Mouse (Mus musculus) megakaryocyte, embryonic 14.5 days (primary cell): ENCODE data around the gene Atf3. TPM values are rescaled to one million over a fixed set of nuclear protein-coding genes. Genes with fewer than 3 reads are reported as not detected.

Experiments
- H3K27me3 ChIP-seq: replicated peaks from 2 replicates; pipeline ENCODE3; 2012; ENCODE audit warnings: inconsistent platforms
- H3K36me3 ChIP-seq: replicated peaks from 2 replicates; pipeline ENCODE3; 2012; ENCODE audit warnings: low read length, inconsistent platforms, mixed read lengths
- H3K4me1 ChIP-seq: 2 replicates; pipeline ENCODE4 v1.6.1; 2012; ENCODE audit warnings: inconsistent platforms
- H3K4me3 ChIP-seq: replicated peaks from 2 replicates; pipeline ENCODE3; 2012; ENCODE audit warnings: moderate library complexity, mild to moderate bottlenecking, inconsistent platforms
- H3K9me3 ChIP-seq: 2 replicates; pipeline ENCODE4 v1.6.1; 2012; ENCODE audit warnings: inconsistent platforms
- FLI1 ChIP-seq: IDR thresholded peaks from 2 replicates; pipeline ENCODE4 v1.6.1; 2012; ENCODE audit warnings: low read length, inconsistent platforms, mixed read lengths
- GATA1 ChIP-seq: IDR thresholded peaks from 3 replicates; pipeline ENCODE4 v1.6.1; 2012; ENCODE audit warnings: mixed read lengths, low read length, inconsistent platforms, borderline replicate concordance
- polyA plus RNA-seq: library from polyadenylated mRNA; stranded (reverse); fragments of >175 nt; gene quantifications from 2 replicates; pipeline ENCODE4 v1.2.3, GENCODE M21; 2012; ENCODE audit warnings: low replicate concordance; ENCODE audit not compliant: insufficient read depth

Gene Atf3
- polyA plus RNA-seq, 1 experiment, result 9.5 TPM

- peak overlapping the region; percentile 40 for H3K4me3 ChIP-seq
- no peaks in the 10 kb centered on the region for H3K9me3 ChIP-seq
- no peaks in the 10 kb centered on the region for H3K36me3 ChIP-seq
- TF ChIP-seq FLI1, result no peak
- no peak for TF ChIP-seq GATA1
- peaks cover 33% of the 10 kb centered on the region for H3K4me1 ChIP-seq
- H3K27me3 ChIP-seq, result peaks cover 49% of the 10 kb centered on the region
These were observed 1.9 kb upstream of the Atf3 start for GRCm38 (mm10) chr1:191219748-191220147.

- H3K27me3 ChIP-seq, result peaks cover 50% of the 10 kb centered on the region
- no peaks in the 10 kb centered on the region for H3K9me3 ChIP-seq
- no peak overlapping the region for H3K4me3 ChIP-seq
These were observed 744 bp upstream of the Atf3 start for GRCm38 (mm10) chr1:191218583-191218982.

GRCm38 (mm10) chr1:191215776-191216661 lies 1.8 kb downstream of the Atf3 start:
- no peak for TF ChIP-seq FLI1
- TF ChIP-seq GATA1, result no peak
- Histone ChIP-seq H3K27me3 (peaks cover 49% of the 10 kb centered on the region), H3K4me1 (peaks cover 24% of the 10 kb centered on the region), H3K36me3 (no peaks in the 10 kb centered on the region), H3K9me3 (0 out of 2 replicates have a peak, but pooled peaks cover 3% of the 10 kb centered on the region), H3K4me3 (peak overlapping the region; percentile 28)

More at GRCm38 (mm10) chr1:191218583-191218982, 744 bp upstream of the Atf3 start:
- TF ChIP-seq FLI1 (no peak), GATA1 (no peak)
- Histone ChIP-seq H3K36me3 (no peaks in the 10 kb centered on the region), H3K4me1 (peaks cover 26% of the 10 kb centered on the region)

- TF ChIP-seq FLI1 (no peak), GATA1 (no peak)
- Histone ChIP-seq H3K27me3 (peaks cover 16% of the 10 kb centered on the region), H3K9me3 (0 out of 2 replicates have a peak, but pooled peaks cover 3% of the 10 kb centered on the region), H3K4me1 (peaks cover 3% of the 10 kb centered on the region), H3K4me3 (no peak overlapping the region), H3K36me3 (no peaks in the 10 kb centered on the region)
These were observed 6.7 kb downstream of the Atf3 start for GRCm38 (mm10) chr1:191211096-191211495.

- H3K36me3 ChIP-seq, result no peaks in the 10 kb centered on the region
- H3K9me3 ChIP-seq, result peaks cover 12% of the 10 kb centered on the region
- H3K27me3 ChIP-seq, result peaks cover 41% of the 10 kb centered on the region
- TF ChIP-seq FLI1, result no peak
- TF ChIP-seq GATA1, result no peak
- H3K4me1 ChIP-seq, result no peaks in the 10 kb centered on the region
- no peak overlapping the region for H3K4me3 ChIP-seq
These were observed 12.0 kb downstream of the Atf3 start for GRCm38 (mm10) chr1:191205791-191206190.

GRCm38 (mm10) chr1:191204876-191205275 lies 13.0 kb downstream of the Atf3 start:
- Histone ChIP-seq H3K4me1 (no peaks in the 10 kb centered on the region), H3K9me3 (peaks cover 17% of the 10 kb centered on the region), H3K27me3 (peaks cover 48% of the 10 kb centered on the region), H3K36me3 (no peaks in the 10 kb centered on the region), H3K4me3 (no peak overlapping the region)
- TF ChIP-seq FLI1 (no peak), GATA1 (no peak)

GRCm38 (mm10) chr1:191203496-191203895 lies 14.3 kb downstream of the Atf3 start:
- peaks cover 13% of the 10 kb centered on the region for H3K4me1 ChIP-seq
- no peak overlapping the region for H3K4me3 ChIP-seq
- H3K9me3 ChIP-seq, result peaks cover 17% of the 10 kb centered on the region
- TF ChIP-seq FLI1, result no peak
- no peak for TF ChIP-seq GATA1
- no peaks in the 10 kb centered on the region for H3K36me3 ChIP-seq
- peaks cover 57% of the 10 kb centered on the region for H3K27me3 ChIP-seq

- peaks cover 24% of the 10 kb centered on the region for H3K4me1 ChIP-seq
- H3K36me3 ChIP-seq, result no peaks in the 10 kb centered on the region
- H3K4me3 ChIP-seq, result no peak overlapping the region
- H3K27me3 ChIP-seq, result peaks cover 57% of the 10 kb centered on the region
- TF ChIP-seq FLI1, result no peak
- TF ChIP-seq GATA1, result no peak
- H3K9me3 ChIP-seq, result peaks cover 17% of the 10 kb centered on the region
These were observed 15.5 kb downstream of the Atf3 start for GRCm38 (mm10) chr1:191202208-191202952.

GRCm38 (mm10) chr1:191200816-191201602 lies 16.8 kb downstream of the Atf3 start:
- Histone ChIP-seq H3K9me3 (peaks cover 17% of the 10 kb centered on the region), H3K27me3 (peaks cover 61% of the 10 kb centered on the region), H3K4me3 (no peak overlapping the region), H3K36me3 (no peaks in the 10 kb centered on the region), H3K4me1 (peaks cover 25% of the 10 kb centered on the region)
- TF ChIP-seq FLI1 (no peak), GATA1 (no peak)
